Mouse (Mus musculus): ENCODE measurements around the gene Abl2. TPM values are rescaled to one million over a fixed set of nuclear protein-coding genes. Genes with fewer than 3 reads are reported as not detected.

Abl2 gene
- polyA plus RNA-seq, 1 experiment from 2014 or later: 21.7 TPM

GRCm38 (mm10) chr1:156633095-156633494 lies 74.5 kb downstream of the Abl2 start:
- DNase-seq (ENCODE audit: low read depth, low spot score): no peak
- H3K27me3 ChIP-seq: no peaks in the 10 kb centered on the region
- POLR2A ChIA-PET: no interaction called here
- in situ Hi-C loops (cut with MboI; ENCODE audit: low pct_unique_long_range_greater_than_20kb): loop anchor here (5.0 to 10.0 kb wide), 3 partner anchors 51 to 188 kb away; no protein-coding TSS in a partner anchor
- peak; percentile 54 for ATAC-seq
- TF ChIP-seq CTCF (IDR thresholded peaks at IDR 0.05): peak; percentile 74
- CTCF ChIA-PET: interaction anchor here (1.3 kb wide), 1 partner anchor 8 kb away, joined by 3 read pairs; no protein-coding TSS in a partner anchor

GRCm38 (mm10) chr1:156635148-156635547 lies 76.6 kb downstream of the Abl2 start:
- TF ChIP-seq CTCF (IDR thresholded peaks at IDR 0.05): no peak
- ChIA-PET CTCF (interaction anchor here (1.0 to 1.2 kb wide), 3 partner anchors 12 to 96 kb away, joined by 3 read pairs; no protein-coding TSS in a partner anchor), POLR2A (interaction anchor here (0.6 kb wide), 1 partner anchor 43 kb away, joined by 8 read pairs; no protein-coding TSS in a partner anchor)
- no peak for DNase-seq (ENCODE audit: low read depth, low spot score)
- in situ Hi-C loops (cut with MboI; ENCODE audit: low pct_unique_long_range_greater_than_20kb): loop anchor here (10.0 kb wide), 1 partner anchor 190 kb away; no protein-coding TSS in a partner anchor
- H3K27me3 ChIP-seq: no peaks in the 10 kb centered on the region
- ATAC-seq: no peak

- no peak for TF ChIP-seq CTCF (IDR thresholded peaks at IDR 0.05)
- peak; percentile 41 for DNase-seq (ENCODE audit: low read depth, low spot score)
- no peaks in the 10 kb centered on the region for H3K27me3 ChIP-seq
- POLR2A ChIA-PET: interaction anchor here (0.5 kb wide), 1 partner anchor 68 kb away, joined by 3 read pairs; no protein-coding TSS in a partner anchor
- CTCF ChIA-PET: interaction anchor here (2.2 kb wide), 1 partner anchor 12 kb away, joined by 6 read pairs; no protein-coding TSS in a partner anchor
- in situ Hi-C loops (cut with MboI; ENCODE audit: low pct_unique_long_range_greater_than_20kb): loop anchor here (10.0 kb wide), 1 partner anchor 195 kb away; no protein-coding TSS in a partner anchor
- peak; percentile 87 for ATAC-seq
These were observed 80.9 kb downstream of the Abl2 start for GRCm38 (mm10) chr1:156639455-156639854.

- DNase-seq (ENCODE audit: low read depth, low spot score) (no peak), ATAC-seq (no peak)
- TF ChIP-seq CTCF (IDR thresholded peaks at IDR 0.05): no peak
- in situ Hi-C loops (cut with MboI; ENCODE audit: low pct_unique_long_range_greater_than_20kb): no loop called here
- no peaks in the 10 kb centered on the region for H3K27me3 ChIP-seq
- ChIA-PET POLR2A (interaction anchor here (1.1 kb wide), 1 partner anchor 79 kb away, joined by 4 read pairs; no protein-coding TSS in a partner anchor), CTCF (interaction anchor here (2.2 kb wide), 1 partner anchor 11 kb away, joined by 6 read pairs; no protein-coding TSS in a partner anchor)
These were observed 82.0 kb downstream of the Abl2 start for GRCm38 (mm10) chr1:156640577-156640976.

- H3K27me3 ChIP-seq: no peaks in the 10 kb centered on the region
- ATAC-seq: no peak
- in situ Hi-C loops (cut with MboI; ENCODE audit: low pct_unique_long_range_greater_than_20kb): no loop called here
- POLR2A ChIA-PET: interaction anchor here (1.1 kb wide), 1 partner anchor 78 kb away, joined by 4 read pairs; no protein-coding TSS in a partner anchor
- no peak for TF ChIP-seq CTCF (IDR thresholded peaks at IDR 0.05)
- CTCF ChIA-PET: interaction anchor here (1.1 kb wide), 1 partner anchor 15 kb away, joined by 3 read pairs; no protein-coding TSS in a partner anchor
- DNase-seq (ENCODE audit: low read depth, low spot score): no peak
These were observed 83.2 kb downstream of the Abl2 start for GRCm38 (mm10) chr1:156641808-156642207.

GRCm38 (mm10) chr1:156642813-156643212 lies 84.2 kb downstream of the Abl2 start:
- TF ChIP-seq CTCF (IDR thresholded peaks at IDR 0.05): no peak
- ChIA-PET POLR2A (no interaction called here), CTCF (no interaction called here)
- DNase-seq (ENCODE audit: low read depth, low spot score) (no peak), ATAC-seq (no peak)
- in situ Hi-C loops (cut with MboI; ENCODE audit: low pct_unique_long_range_greater_than_20kb): no loop called here
- no peaks in the 10 kb centered on the region for H3K27me3 ChIP-seq

GRCm38 (mm10) chr1:156644061-156644460 lies 85.5 kb downstream of the Abl2 start:
- DNase-seq (ENCODE audit: low read depth, low spot score) (no peak), ATAC-seq (no peak)
- in situ Hi-C loops (cut with MboI; ENCODE audit: low pct_unique_long_range_greater_than_20kb): no loop called here
- no peaks in the 10 kb centered on the region for H3K27me3 ChIP-seq
- POLR2A ChIA-PET: no interaction called here
- no peak for TF ChIP-seq CTCF (IDR thresholded peaks at IDR 0.05)
- CTCF ChIA-PET: no interaction called here

GRCm38 (mm10) chr1:156644780-156645523 lies 86.4 kb downstream of the Abl2 start:
- ATAC-seq (no peak), DNase-seq (ENCODE audit: low read depth, low spot score) (no peak)
- no peaks in the 10 kb centered on the region for H3K27me3 ChIP-seq
- in situ Hi-C loops (cut with MboI; ENCODE audit: low pct_unique_long_range_greater_than_20kb): no loop called here
- TF ChIP-seq CTCF (IDR thresholded peaks at IDR 0.05): no peak
- CTCF ChIA-PET: interaction anchor here (1.1 kb wide), 1 partner anchor 80 kb away, joined by 3 read pairs; no protein-coding TSS in a partner anchor
- POLR2A ChIA-PET: interaction anchor here (0.7 kb wide), 1 partner anchor 208 kb away, joined by 3 read pairs; no protein-coding TSS in a partner anchor

- in situ Hi-C loops (cut with MboI; ENCODE audit: low pct_unique_long_range_greater_than_20kb): no loop called here
These were observed 87.4 kb downstream of the Abl2 start for GRCm38 (mm10) chr1:156645971-156646370.

GRCm38 (mm10) chr1:156648705-156649104 lies 90.1 kb downstream of the Abl2 start:
- TF ChIP-seq CTCF (IDR thresholded peaks at IDR 0.05): no peak
- in situ Hi-C loops (cut with MboI; ENCODE audit: low pct_unique_long_range_greater_than_20kb): no loop called here
- ChIA-PET POLR2A (no interaction called here), CTCF (no interaction called here)
- DNase-seq (ENCODE audit: low read depth, low spot score) (no peak), ATAC-seq (no peak)
- no peaks in the 10 kb centered on the region for H3K27me3 ChIP-seq

More at GRCm38 (mm10) chr1:156645971-156646370, 87.4 kb downstream of the Abl2 start:
- DNase-seq (ENCODE audit: low read depth, low spot score) (no peak), ATAC-seq (no peak)
- no peaks in the 10 kb centered on the region for H3K27me3 ChIP-seq
- no peak for TF ChIP-seq CTCF (IDR thresholded peaks at IDR 0.05)
- CTCF ChIA-PET: interaction anchor here (1.1 to 1.5 kb wide), 2 partner anchors 9 to 81 kb away, joined by 3 to 5 read pairs; no protein-coding TSS in a partner anchor
- POLR2A ChIA-PET: no interaction called here

- ATAC-seq (no peak), DNase-seq (ENCODE audit: low read depth, low spot score) (no peak)
- TF ChIP-seq CTCF (IDR thresholded peaks at IDR 0.05): no peak
- ChIA-PET CTCF (no interaction called here), POLR2A (no interaction called here)
- in situ Hi-C loops (cut with MboI; ENCODE audit: low pct_unique_long_range_greater_than_20kb): no loop called here
- no peaks in the 10 kb centered on the region for H3K27me3 ChIP-seq
These were observed 92.0 kb downstream of the Abl2 start for GRCm38 (mm10) chr1:156650631-156651030.
